Mouse (Mus musculus) thymus, adult 2 months (tissue): ENCODE measurements around the gene Pmp22. TPM values are rescaled to one million over a fixed set of nuclear protein-coding genes. Genes with fewer than 3 reads are reported as not detected.

Experiments used
- DNase-seq: peaks from one replicate; pipeline ENCODE4 v3.0.0; 2021
- H3K27ac ChIP-seq: fragments of 200-500 bp; 2 replicates; pipeline ENCODE4 v1.5.1; 2012; ENCODE audit warnings: low read length, control low read depth; ENCODE audit not compliant: control insufficient read depth, insufficient read depth
- H3K27me3 ChIP-seq: fragments of 200-500 bp; 2 replicates; pipeline ENCODE4 v1.6.1; 2012; ENCODE audit warnings: mild to moderate bottlenecking, low read length, moderate library complexity, mixed read lengths; ENCODE audit not compliant: control insufficient read depth, insufficient read depth
- H3K36me3 ChIP-seq: fragments of 200-500 bp; 2 replicates; pipeline ENCODE4 v1.6.1; 2012; ENCODE audit warnings: mild to moderate bottlenecking, low read length, moderate library complexity; ENCODE audit not compliant: control insufficient read depth, insufficient read depth
- H3K4me1 ChIP-seq: fragments of 200-500 bp; replicated peaks from 2 replicates; pipeline ENCODE4 v1.6.1; 2012; ENCODE audit warnings: low read length; ENCODE audit not compliant: control insufficient read depth, insufficient read depth
- H3K4me3 ChIP-seq: fragments of 200-500 bp; 2 replicates; pipeline ENCODE4 v1.5.1; 2012; ENCODE audit warnings: mild to moderate bottlenecking, low read length, control low read depth, moderate library complexity; ENCODE audit not compliant: control insufficient read depth, insufficient read depth
- CTCF ChIP-seq: fragments of 200-500 bp; IDR thresholded peaks from 2 replicates; pipeline ENCODE4 v1.5.1; 2012; ENCODE audit warnings: mild to moderate bottlenecking, control low read depth, low read length, moderate library complexity, borderline replicate concordance; ENCODE audit not compliant: control insufficient read depth, poor library complexity, insufficient read depth; ENCODE audit errors: extremely low read depth
- POLR2A ChIP-seq: fragments of 200-500 bp; IDR thresholded peaks from 2 replicates; pipeline ENCODE4 v1.6.1; 2012; ENCODE audit warnings: mild to moderate bottlenecking, low read length, control low read depth, moderate library complexity; ENCODE audit not compliant: control insufficient read depth, poor library complexity, insufficient read depth; ENCODE audit errors: extremely low read depth
- WGBS: fragments of 180-500 bp; shearing (Covaris S2); methylation state at CpG from one replicate; pipeline ENCODE4 v1.1.7; 2018; 5-methylcytosine and 5-hydroxymethylcytosine counted together
- polyA plus RNA-seq: library from polyadenylated mRNA; depleted of rRNA; stranded (reverse); fragments of >200 nt; gene quantifications from 2 replicates; pipeline ENCODE4 v1.2.3, GENCODE M21; 2012

The Pmp22 gene
- polyA plus RNA-seq, 1 experiment = 24.2 TPM

DNA sequence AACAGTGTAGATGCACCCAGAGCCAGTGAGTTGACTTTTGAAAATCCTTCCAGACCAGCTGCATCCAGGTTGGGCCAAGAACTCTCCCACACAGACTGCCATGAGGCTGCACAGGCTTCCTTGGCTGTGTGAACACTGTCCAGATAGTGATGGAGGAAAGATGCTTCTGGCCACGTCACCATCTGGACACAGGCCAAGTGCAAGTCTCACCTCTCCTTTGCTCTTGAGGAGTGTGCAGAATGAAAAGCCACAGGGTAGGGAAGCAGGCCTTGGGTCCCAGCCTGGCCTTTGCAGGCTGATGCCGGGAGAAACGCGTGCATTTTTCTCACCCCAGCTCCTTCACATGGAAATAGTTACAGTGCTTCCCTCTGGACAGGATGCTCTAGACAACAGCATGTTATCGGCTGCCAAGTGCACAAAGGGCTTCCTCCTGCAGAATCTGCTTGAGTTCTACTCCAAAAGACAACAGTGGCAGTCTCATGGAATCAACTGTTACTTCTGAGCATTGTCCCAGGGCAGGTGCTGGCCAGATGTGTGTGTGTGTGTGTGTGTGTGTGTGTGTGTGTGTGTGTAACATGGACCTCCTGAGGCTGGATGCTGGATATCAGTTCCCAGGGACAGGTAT lies 2.8 kb upstream of the Pmp22 start:
- DNase-seq = no peak
- Histone ChIP-seq H3K36me3 (no peaks in the 10 kb centered on the region), H3K27me3 (peaks cover 4% of the 10 kb centered on the region; the same call in 1 of the 2 replicates), H3K27ac (no peak overlapping the region), H3K4me3 (no peak overlapping the region), H3K4me1 (no peaks in the 10 kb centered on the region)
- WGBS = 89% methylated on average over 5 of the region's 5 CpGs
- TF ChIP-seq CTCF (no peak), POLR2A (no peak)

DNA sequence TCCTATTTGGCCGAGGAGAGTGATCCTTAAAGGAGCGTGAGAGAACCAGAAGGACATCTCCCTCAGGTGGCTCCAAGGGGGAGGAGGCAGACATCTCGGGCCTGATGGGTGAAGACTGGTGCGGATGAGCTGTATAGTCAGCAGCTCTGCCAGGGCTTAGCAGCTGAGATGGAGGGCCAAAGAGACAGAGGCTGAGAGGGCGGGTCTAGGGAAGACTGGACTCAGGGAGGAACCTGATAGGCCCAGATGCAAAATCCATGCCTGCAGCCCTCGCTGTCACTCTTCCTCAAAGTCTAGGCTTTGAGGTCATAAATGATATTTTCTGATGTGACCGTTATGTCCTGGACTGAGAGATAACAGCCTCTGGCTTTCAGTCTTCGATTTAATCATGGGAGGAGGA lies 1.8 kb upstream of the Pmp22 start:
- H3K27ac ChIP-seq = no peak overlapping the region
- TF ChIP-seq CTCF (no peak), POLR2A (no peak)
- no peak for DNase-seq

DNA sequence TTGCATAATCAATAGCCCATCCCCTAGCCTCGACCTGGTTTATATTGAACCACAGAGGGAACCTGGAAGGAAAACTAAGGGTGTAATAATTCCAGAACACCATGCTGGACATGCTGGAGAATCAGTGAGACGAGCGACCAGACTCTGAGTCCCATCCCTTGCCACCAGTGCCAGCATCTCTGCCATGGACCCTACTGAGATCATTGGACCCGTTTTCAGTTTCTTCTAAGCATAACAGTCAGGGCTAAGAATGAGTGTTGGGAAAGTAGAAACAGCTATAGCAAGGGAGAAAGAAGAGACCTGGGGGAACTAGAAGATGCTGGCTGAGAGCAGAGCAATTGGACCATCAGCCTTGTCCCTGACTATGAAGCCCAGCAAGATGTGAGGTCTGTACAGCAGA lies 1.3 kb upstream of the Pmp22 start:
- no peaks in the 10 kb centered on the region for H3K4me1 ChIP-seq
- WGBS = 82% methylated on average over 4 of the region's 4 CpGs

More for the DNA sequence above, 1.8 kb upstream of the Pmp22 start:
- Histone ChIP-seq H3K36me3 (no peaks in the 10 kb centered on the region), H3K4me3 (no peak overlapping the region), H3K27me3 (peaks cover 6% of the 10 kb centered on the region; the same call in 1 of the 2 replicates), H3K4me1 (no peaks in the 10 kb centered on the region)
- WGBS = 90% methylated on average over 8 of the region's 8 CpGs

DNA sequence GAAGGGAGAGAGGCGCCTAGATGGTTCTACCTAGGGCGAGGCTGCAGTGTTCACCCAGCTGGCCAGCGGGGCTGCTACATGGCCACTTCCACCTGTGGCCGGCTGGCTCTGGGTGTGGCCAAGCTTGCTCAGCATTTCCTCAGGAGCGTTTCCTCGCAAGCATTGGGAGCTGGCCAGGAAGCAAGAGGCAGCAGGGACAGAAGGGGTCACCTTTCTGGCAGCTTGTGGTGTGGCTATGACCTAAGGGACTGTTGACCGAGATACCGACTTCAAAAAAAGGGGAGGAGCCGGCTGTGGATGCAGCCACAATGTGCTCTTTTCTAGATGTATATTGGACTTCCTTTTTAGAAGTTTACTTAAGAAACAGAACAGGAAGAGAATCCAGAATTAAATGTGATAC lies 593 bp downstream of the Pmp22 start:
- WGBS = 15% methylated on average over 9 of the region's 9 CpGs
- peaks cover 6% of the 10 kb centered on the region; the same call in 1 of the 2 replicates for H3K27me3 ChIP-seq
- no peaks in the 10 kb centered on the region for H3K36me3 ChIP-seq
- H3K4me3 ChIP-seq = no peak overlapping the region
- DNase-seq = no peak
- H3K27ac ChIP-seq = no peak overlapping the region
- TF ChIP-seq POLR2A (no peak), CTCF (no peak)
- H3K4me1 ChIP-seq = no peaks in the 10 kb centered on the region

More for the DNA sequence above, 1.3 kb upstream of the Pmp22 start:
- Histone ChIP-seq H3K27ac (no peak overlapping the region), H3K36me3 (no peaks in the 10 kb centered on the region), H3K4me3 (no peak overlapping the region), H3K27me3 (peaks cover 6% of the 10 kb centered on the region; the same call in 1 of the 2 replicates)
- TF ChIP-seq POLR2A (no peak), CTCF (no peak)
- DNase-seq = no peak

DNA sequence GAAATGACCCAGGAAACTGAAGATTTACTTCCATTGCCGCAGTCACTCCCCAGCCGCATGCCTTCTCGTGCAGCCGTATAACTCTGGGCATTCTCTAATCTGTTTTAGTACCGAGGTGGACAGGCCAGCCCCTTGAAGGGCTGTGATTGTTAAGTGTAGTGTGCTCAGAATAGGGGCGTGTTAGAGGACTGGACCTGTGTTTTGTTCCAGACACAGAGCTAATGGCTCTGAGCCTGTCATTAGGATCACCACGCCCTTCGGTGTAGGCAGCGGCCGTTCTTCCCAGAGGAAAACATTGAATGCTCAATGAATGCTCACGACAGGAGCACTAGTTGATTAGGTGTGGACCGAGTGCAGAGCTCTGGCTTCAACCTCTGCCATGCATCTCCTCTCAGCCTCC lies 1.1 kb downstream of the Pmp22 start:
- no peaks in the 10 kb centered on the region for H3K4me1 ChIP-seq

DNA sequence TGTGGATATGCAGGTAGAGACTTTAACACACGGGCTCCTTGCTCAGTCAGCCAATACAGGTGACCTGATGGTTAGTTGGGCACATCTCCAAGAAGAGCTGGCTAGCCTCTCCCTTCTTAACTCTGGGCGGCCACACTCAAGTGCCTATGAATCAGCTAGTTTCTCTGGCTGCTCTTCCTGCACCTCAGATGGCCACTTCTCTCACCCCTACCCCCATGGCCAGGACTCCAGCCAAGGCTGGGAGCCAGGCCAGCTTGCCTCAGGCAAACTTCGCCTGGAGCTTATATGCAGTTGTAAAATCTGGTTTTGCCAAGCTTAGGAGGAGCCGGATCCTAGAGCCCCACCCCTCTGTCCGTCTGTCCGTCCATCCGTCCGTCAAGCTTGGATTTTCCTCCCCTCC lies 1.7 kb downstream of the Pmp22 start:
- no peak for DNase-seq
- no peak overlapping the region for H3K27ac ChIP-seq
- H3K36me3 ChIP-seq = no peaks in the 10 kb centered on the region
- no peaks in the 10 kb centered on the region for H3K4me1 ChIP-seq
- H3K27me3 ChIP-seq = peaks cover 6% of the 10 kb centered on the region; the same call in 1 of the 2 replicates
- no peak overlapping the region for H3K4me3 ChIP-seq
- TF ChIP-seq CTCF (no peak), POLR2A (no peak)
- 57% methylated on average over 8 of the region's 8 CpGs for WGBS

More for the DNA sequence above, 1.1 kb downstream of the Pmp22 start:
- TF ChIP-seq CTCF (no peak), POLR2A (no peak)
- Histone ChIP-seq H3K27me3 (peaks cover 6% of the 10 kb centered on the region; the same call in 1 of the 2 replicates), H3K36me3 (no peaks in the 10 kb centered on the region), H3K27ac (no peak overlapping the region), H3K4me3 (no peak overlapping the region)
- 45% methylated on average over 12 of the region's 12 CpGs for WGBS
- no peak for DNase-seq
